In genomic region chr1:87594671-87595070, GRCm38 (mm10) we compare ENCODE assay signal across 28 mouse cellular contexts. TPM values are rescaled to one million over a fixed set of nuclear protein-coding genes. Genes with fewer than 3 reads are reported as not detected.
DNase-seq lines count a peak whose midpoint lies in the region; ATAC-seq and TF ChIP-seq lines count a peak whose summit lies in the region.
"Had no signal": no experiment of that assay in that cellular context is flagged by ENCODE, and none has a peak within 500 bp of the region (broad histone marks: within the 10 kb centered on the region; RNA-seq: fewer than 3 reads in every experiment).

No protein-coding gene starts in this region.

- peak overlapping the region; percentile 5; the same call in 1 of the 2 replicates for H3K27ac ChIP-seq in layer of hippocampus, adult 2 months
- H3K27ac ChIP-seq: embryonic facial prominence, embryonic 13.5 days; forebrain, embryonic 12.5 days; hindbrain, embryonic 10.5 days; kidney, postnatal 0 days; limb, embryonic 12.5 days; liver, embryonic 15.5 days; midbrain, embryonic 10.5 days; midbrain, embryonic 15.5 days; neural tube, embryonic 13.5 days; stomach, embryonic 15.5 days had no signal

- DNase-seq in cerebellum, adult 11-12 months = peak; percentile 19
- DNase-seq in cerebellum, postnatal 14 days = no peak
- no peak for DNase-seq in layer of hippocampus, adult 2 months (ENCODE audit: low spot score in 2 of 2)
- DNase-seq in layer of hippocampus, postnatal 36 days = no peak
- DNase-seq in right cerebral cortex, postnatal 25 days = no peak
- DNase-seq: adrenal gland, adult 8-10 months; kidney, adult 8-10 months; kidney, postnatal 4 days; lung, embryonic 14.5 days; lung, postnatal 14 days; thymus, postnatal 14 days had no signal

- 0 out of 2 replicates have a peak, but pooled peaks have one; percentile 31 for ATAC-seq in monocyte, adult 5-6 weeks (replicated peaks; ENCODE audit: insufficient number of reproducible peaks, low FRiP score, low TSS enrichment, poor library complexity, severe bottlenecking)
- ATAC-seq in megakaryocyte progenitor cell, adult 5-6 weeks (replicated peaks; ENCODE audit: poor library complexity) = no peak
- ATAC-seq: forebrain, postnatal 0 days; hindbrain, embryonic 16.5 days; intestine, embryonic 16.5 days; midbrain, embryonic 15.5 days had no signal

- TF ChIP-seq CTCF in layer of hippocampus, adult 2 months (conservative IDR thresholded peaks at IDR 0.05) = no peak

- H3K4me3 ChIP-seq in layer of hippocampus, adult 2 months = no peak overlapping the region
- H3K4me3 ChIP-seq: embryonic facial prominence, embryonic 13.5 days; erythroblast, embryonic 14.5 days; forebrain, embryonic 12.5 days; hindbrain, embryonic 10.5 days; limb, embryonic 12.5 days; liver, embryonic 15.5 days; midbrain, embryonic 10.5 days; midbrain, embryonic 15.5 days; neural tube, embryonic 13.5 days; stomach, embryonic 15.5 days had no signal

RNA-seq across cellular contexts. Expression of gene Ngef, which starts 21.0 kb away (rescaled TPM):
- 100 to 1,000 TPM; 100 to 105 TPM for total RNA-seq in layer of hippocampus, adult 2 months (2021)
- total RNA-seq in layer of hippocampus, postnatal 36 days (2021) = 10 to 100 TPM; 91.3 to 99.4 TPM
- total RNA-seq in monocyte, adult 5-6 weeks (2017) = not detected in 3 replicates
- not detected in 2 replicates for total RNA-seq in megakaryocyte progenitor cell, adult 5-6 weeks (2015)
- total RNA-seq in megakaryocyte progenitor cell, adult 5-6 weeks (2017) = not detected in 2 replicates
- total RNA-seq: granulocyte monocyte progenitor cell, adult 5-6 weeks had no signal

RNA-seq across cellular contexts. Expression of gene Inpp5d, which starts 25.4 kb away (rescaled TPM):
- 10 to 100 TPM; 14.1 to 21.0 TPM for total RNA-seq in layer of hippocampus, adult 2 months (2021)
- total RNA-seq in layer of hippocampus, postnatal 36 days (2021) = 10 to 100 TPM; 14.8 to 20.7 TPM
- 146 to 215 TPM (median 169 TPM) in 3 replicates for total RNA-seq in monocyte, adult 5-6 weeks (2017)
- 57.6 and 66.3 TPM in 2 replicates for total RNA-seq in megakaryocyte progenitor cell, adult 5-6 weeks (2015)
- total RNA-seq in megakaryocyte progenitor cell, adult 5-6 weeks (2017) = 67.8 and 85.6 TPM in 2 replicates

Comparison
In these comparisons a context has a peak if more than half of its experiments do, and no peak if none do; other contexts are left out.
1. RNA of gene Ngef, which starts 21.0 kb away (total RNA-seq): 100 to 105 TPM in layer of hippocampus, adult 2 months and 91.3 to 99.4 TPM in layer of hippocampus, postnatal 36 days; not detected in monocyte, adult 5-6 weeks and not detected in megakaryocyte progenitor cell, adult 5-6 weeks; every median in the first group is over 10 times any median in the second.